Mouse (Mus musculus) layer of hippocampus, postnatal 36 days (tissue): ENCODE measurements around the gene Serpinb6c. TPM values are rescaled to one million over a fixed set of nuclear protein-coding genes. Genes with fewer than 3 reads are reported as not detected.

Source experiments
- total RNA-seq, 2 experiments: library from RNA; stranded (reverse); gene quantifications; 2 replicates each; pipeline ENCODE4 v1.2.3; 2021

The Serpinb6c gene
- total RNA-seq, 2 experiments from 2014 or later = 0.86 TPM; not detected in 1

Other genes starting within 250 kb of the Serpinb6c start
- not detected for gene Serpinb6d, start 244.3 kb downstream of the Serpinb6c start, total RNA-seq
- not detected for gene Serpinb6e, start 62.3 kb downstream of the Serpinb6c start, total RNA-seq
- 1 to 10 TPM; 6.2 to 7.8 TPM for gene Nqo2, start 59.0 kb upstream of the Serpinb6c start, total RNA-seq
- gene Ripk1, start 96.7 kb upstream of the Serpinb6c start, total RNA-seq = 1 to 10 TPM; 6.0 to 7.6 TPM
- gene Serpinb6a, start 97.1 kb upstream of the Serpinb6c start, total RNA-seq = 10 to 100 TPM; 38.1 to 43.4 TPM
- gene Bphl, start 131.9 kb upstream of the Serpinb6c start, total RNA-seq = 10 to 100 TPM; 48.7 to 55.0 TPM
- 1,000 to 10,000 TPM; 1,112 to 1,144 TPM for gene Tubb2a, start 172.3 kb upstream of the Serpinb6c start, total RNA-seq
- gene Tubb2b, start 224.8 kb upstream of the Serpinb6c start, total RNA-seq = 100 to 1,000 TPM; 255 to 264 TPM